In genomic region chr8:70530314-70530713, GRCm38 (mm10) we compare ENCODE assay signal across 13 mouse cellular contexts. TPM values are rescaled to one million over a fixed set of nuclear protein-coding genes. Genes with fewer than 3 reads are reported as not detected.
DNase-seq lines count a peak whose midpoint lies in the region; ATAC-seq and TF ChIP-seq lines count a peak whose summit lies in the region.
"Had no signal": no experiment of that assay in that cellular context is flagged by ENCODE, and none has a peak within 500 bp of the region (broad histone marks: within the 10 kb centered on the region; RNA-seq: fewer than 3 reads in every experiment).

No protein-coding gene starts in this region.

- H3K4me2 ChIP-seq in CH12.LX (ENCODE audit: insufficient read depth, low read depth, poor library complexity, severe bottlenecking) = no peak overlapping the region
- peak overlapping the region; percentile 79; the same call in 1 of the 2 replicates for H3K4me2 ChIP-seq in liver, embryonic 14.5 days (ENCODE audit: low read depth)
- H3K4me2 ChIP-seq: embryonic facial prominence, embryonic 12.5 days had no signal

- intact Hi-C loops in left cerebral cortex, adult 2 months (cut with DNase I) = no loop called here

- peaks cover 9 to 25% of the 10 kb centered on the region in 2 experiments for H3K4me1 ChIP-seq in CH12.LX (ENCODE audit: control insufficient read depth in 1 of 2, insufficient read depth in 2 of 2)
- peaks cover 25 to 30% of the 10 kb centered on the region in 2 experiments for H3K4me1 ChIP-seq in liver, embryonic 14.5 days (replicated peaks; ENCODE audit: control insufficient read depth in 2 of 2, insufficient read depth in 2 of 2, low read length in 1 of 2)

- no peak overlapping the region for H3K9ac ChIP-seq in CH12.LX (ENCODE audit: insufficient read depth, low read depth)
- no peak overlapping the region for H3K9ac ChIP-seq in liver, embryonic 14.5 days (replicated peaks)
- H3K9ac ChIP-seq: embryonic facial prominence, embryonic 12.5 days had no signal

- H3K36me3 ChIP-seq in CH12.LX (replicated peaks in 1 of 2; ENCODE audit: control insufficient read depth in 1 of 2, insufficient read depth in 1 of 2, low read length in 1 of 2) = peaks cover 52 to 61% of the 10 kb centered on the region in 2 experiments
- H3K36me3 ChIP-seq in liver, embryonic 14.5 days (replicated peaks; ENCODE audit: control insufficient read depth, insufficient read depth, low read depth) = peaks cover 31% of the 10 kb centered on the region

- H3K9me3 ChIP-seq in CH12.LX (replicated peaks; ENCODE audit: low read length) = no peaks in the 10 kb centered on the region
- no peaks in the 10 kb centered on the region for H3K9me3 ChIP-seq in liver, embryonic 14.5 days (ENCODE audit: control insufficient read depth, low read length)
- H3K9me3 ChIP-seq: embryonic facial prominence, embryonic 12.5 days; forebrain, embryonic 10.5 days had no signal

- DNase-seq in left cerebral cortex, adult 2 months (ENCODE audit: extremely low spot score in 1 of 2, low spot score in 2 of 2) = no peak
- no peak for DNase-seq in left cerebral cortex, adult 8-10 months (ENCODE audit: low spot score in 2 of 2)
- DNase-seq in 3T3-L1 (ENCODE audit: low read depth, low spot score) (peak; percentile 55), CH12.LX (ENCODE audit: extremely low read depth) (no peak)
- no peak for DNase-seq in liver, embryonic 14.5 days (ENCODE audit: low read depth in 3 of 3, low spot score in 3 of 3)
- DNase-seq in urinary bladder, adult 18-20 months (ENCODE audit: low spot score in 2 of 2) = no peak
- DNase-seq: cerebellum, postnatal 25 days; heart, adult 18-20 months; left cerebral cortex, postnatal 4 days had no signal

- H3K4me3 ChIP-seq in left cerebral cortex, adult 2 months = no peak overlapping the region
- H3K4me3 ChIP-seq in CH12.LX (replicated peaks in 1 of 3; ENCODE audit: low read depth in 2 of 3, low read length in 2 of 3, poor library complexity in 1 of 3) = no peak overlapping the region
- no peak overlapping the region; a peak in 1 of 4 replicates for H3K4me3 ChIP-seq in liver, embryonic 14.5 days (ENCODE audit: insufficient read depth in 1 of 2, low read depth in 2 of 2, low read length in 2 of 2)
- H3K4me3 ChIP-seq: embryonic facial prominence, embryonic 12.5 days; forebrain, embryonic 10.5 days had no signal

- H3K27me3 ChIP-seq in CH12.LX (replicated peaks) = no peaks in the 10 kb centered on the region
- no peaks in the 10 kb centered on the region for H3K27me3 ChIP-seq in liver, embryonic 14.5 days (ENCODE audit: control insufficient read depth, insufficient read depth, low read length)
- H3K27me3 ChIP-seq: embryonic facial prominence, embryonic 12.5 days had no signal

- H3K79me2 ChIP-seq in CH12.LX (replicated peaks; ENCODE audit: control insufficient read depth, extremely low read depth, insufficient read depth, poor library complexity, severe bottlenecking) = peaks cover 4% of the 10 kb centered on the region

- no peak for ATAC-seq in liver, embryonic 14.5 days (ENCODE audit: insufficient read depth)
- ATAC-seq in activated CD4-positive, CD25-positive, alpha-beta regulatory T cell, adult 4 months = no peak
- ATAC-seq: hindbrain, embryonic 16.5 days had no signal

- TF ChIP-seq CTCF in left cerebral cortex, adult 2 months (IDR thresholded peaks at IDR 0.05) = peak; percentile 7
- peak in 1 of 2 experiments; percentile 33; a peak in 2 of 4 replicates for TF ChIP-seq CTCF in CH12.LX (conservative IDR thresholded peaks at IDR 0.05 in 1 of 2, IDR thresholded peaks at IDR 0.05 in 1 of 2; ENCODE audit: low read depth in 2 of 2, low read length in 2 of 2)
- peak; percentile 45 for TF ChIP-seq CTCF in liver, embryonic 14.5 days (IDR thresholded peaks at IDR 0.05; ENCODE audit: low read depth)

- no peak overlapping the region for H3K27ac ChIP-seq in left cerebral cortex, adult 2 months
- H3K27ac ChIP-seq in CH12.LX (ENCODE audit: insufficient read depth, low read depth) = no peak overlapping the region
- no peak overlapping the region for H3K27ac ChIP-seq in liver, embryonic 14.5 days
- H3K27ac ChIP-seq: embryonic facial prominence, embryonic 12.5 days; forebrain, embryonic 10.5 days had no signal

- TF ChIP-seq EP300 in CH12.LX (IDR thresholded peaks at IDR 0.05; ENCODE audit: low read length) = no peak
- TF ChIP-seq EP300 in liver, embryonic 14.5 days (IDR thresholded peaks at IDR 0.05; ENCODE audit: low read depth) = no peak

- dilution Hi-C loops in CH12.LX (cut with MboI; ENCODE audit: extremely low pct_ligation_motif_present, extremely low pct_unique_long_range_greater_than_20kb, low sequenced_read_pairs) = no loop called here

- in situ Hi-C loops in CH12.LX (cut with MboI; ENCODE audit: low pct_ligation_motif_present, low pct_unique_long_range_greater_than_20kb, low sequenced_read_pairs) = no loop called here

- WGBS in liver, embryonic 14.5 days (ENCODE audit: insufficient replicate concordance) = 83% methylated on average over 2 of the region's 2 CpGs

- no peak for TF ChIP-seq RAD21 in CH12.LX (IDR thresholded peaks at IDR 0.05; ENCODE audit: low read depth, low read length)

- no peak for TF ChIP-seq POLR2A in CH12.LX (IDR thresholded peaks at IDR 0.05; ENCODE audit: low read depth, low read length)

TF ChIP-seq in CH12.LX, 34 proteins besides CTCF, POLR2A, EP300 and RAD21:
- TF ChIP-seq TBP (conservative IDR thresholded peaks at IDR 0.05; ENCODE audit: low read depth, low read length) (no peak), GABPA (IDR thresholded peaks at IDR 0.05; ENCODE audit: insufficient replicate concordance, low read depth, low read length) (no peak), MAX (IDR thresholded peaks at IDR 0.05; ENCODE audit: low read length) (no peak), HCFC1 (IDR thresholded peaks at IDR 0.05; ENCODE audit: low read depth, low read length) (no peak), ZNF384 (IDR thresholded peaks at IDR 0.05; ENCODE audit: low read depth, low read length) (peak; percentile 57; the same call in 1 of the 2 replicates)
TF ChIP-seq in CH12.LX: peak in this region for 1.

RNA-seq across cellular contexts. Expression of gene Kxd1, which starts 2.6 kb away (rescaled TPM):
- total RNA-seq in left cerebral cortex, adult 2 months (2021) = 10 to 100 TPM; 39.8 to 44.4 TPM
- total RNA-seq in left cerebral cortex, adult 8-10 months (2022) = 10 to 100 TPM; 43.0 to 52.5 (median 47.1) TPM
- total RNA-seq in CH12.LX (2012; rRNA removed) = 45.7 and 63.4 TPM in 2 replicates
- total RNA-seq in CH12.LX (2014; rRNA removed) = 67.9 and 68.0 TPM in 2 replicates
- 56.6 and 56.7 TPM in 2 replicates for polyA plus RNA-seq in CH12.LX (2012; ENCODE audit: insufficient read length, low read depth)
- polyA plus RNA-seq in liver, embryonic 14.5 days (2012; rRNA removed) = 28.9 and 30.8 TPM in 2 replicates
- 32.6 and 33.3 TPM in 2 replicates for polyA plus RNA-seq in liver, embryonic 14.5 days (2014; fragmentation: Nextera tagmentation; extraction: Ambion mirVana)
- polyA plus RNA-seq in activated CD4-positive, CD25-positive, alpha-beta regulatory T cell, adult 4 months (2017; shearing (Covaris generic)) = 100 to 1,000 TPM; 176 to 180 TPM

RNA-seq across cellular contexts. Expression of gene Fkbp8, which starts 2.8 kb away (rescaled TPM):
- 100 to 1,000 TPM; 392 to 410 TPM for total RNA-seq in left cerebral cortex, adult 2 months (2021)
- total RNA-seq in left cerebral cortex, adult 8-10 months (2022) = 100 to 1,000 TPM; 419 to 440 (median 422) TPM
- 246 and 266 TPM in 2 replicates for total RNA-seq in CH12.LX (2012; rRNA removed)
- 172 and 178 TPM in 2 replicates for total RNA-seq in CH12.LX (2014; rRNA removed)
- 176 and 178 TPM in 2 replicates for polyA plus RNA-seq in CH12.LX (2012; ENCODE audit: insufficient read length, low read depth)
- 140 and 149 TPM in 2 replicates for polyA plus RNA-seq in liver, embryonic 14.5 days (2012; rRNA removed)
- 114 and 135 TPM in 2 replicates for polyA plus RNA-seq in liver, embryonic 14.5 days (2014; fragmentation: Nextera tagmentation; extraction: Ambion mirVana)
- 100 to 1,000 TPM; 131 to 163 TPM for polyA plus RNA-seq in activated CD4-positive, CD25-positive, alpha-beta regulatory T cell, adult 4 months (2017; shearing (Covaris generic))

RNA-seq across cellular contexts. Expression of gene Ell, which starts 8.9 kb away (rescaled TPM):
- 10 to 100 TPM; 18.6 to 20.8 TPM for total RNA-seq in left cerebral cortex, adult 2 months (2021)
- 10 to 100 TPM; 17.6 to 25.3 (median 19.2) TPM for total RNA-seq in left cerebral cortex, adult 8-10 months (2022)
- total RNA-seq in CH12.LX (2012; rRNA removed) = 9.8 TPM in 2 replicates
- total RNA-seq in CH12.LX (2014; rRNA removed) = 6.4 and 6.5 TPM in 2 replicates
- 14.0 and 17.9 TPM in 2 replicates for polyA plus RNA-seq in CH12.LX (2012; ENCODE audit: insufficient read length, low read depth)
- 8.9 and 9.6 TPM in 2 replicates for polyA plus RNA-seq in liver, embryonic 14.5 days (2012; rRNA removed)
- 7.7 and 9.2 TPM in 2 replicates for polyA plus RNA-seq in liver, embryonic 14.5 days (2014; fragmentation: Nextera tagmentation; extraction: Ambion mirVana)
- 10 to 100 TPM; 27.8 to 35.2 TPM for polyA plus RNA-seq in activated CD4-positive, CD25-positive, alpha-beta regulatory T cell, adult 4 months (2017; shearing (Covaris generic))

RNA-seq across cellular contexts. Expression of gene Uba52, which starts 19.7 kb away (rescaled TPM):
- total RNA-seq in left cerebral cortex, adult 2 months (2021) = 100 to 1,000 TPM; 788 to 861 TPM
- 1,000 to 10,000 TPM in 1 of 4 experiments, 100 to 1,000 TPM in 3; 847 to 1,003 (median 930) TPM for total RNA-seq in left cerebral cortex, adult 8-10 months (2022)
- total RNA-seq in CH12.LX (2012; rRNA removed) (3,341 and 3,407 TPM in 2 replicates), CH12.LX (2014; rRNA removed) (1,091 and 1,181 TPM in 2 replicates)
- 1,199 and 1,372 TPM in 2 replicates for polyA plus RNA-seq in CH12.LX (2012; ENCODE audit: insufficient read length, low read depth)
- 553 and 870 TPM in 2 replicates for polyA plus RNA-seq in liver, embryonic 14.5 days (2012; rRNA removed)
- polyA plus RNA-seq in liver, embryonic 14.5 days (2014; fragmentation: Nextera tagmentation; extraction: Ambion mirVana) = 738 and 773 TPM in 2 replicates
- polyA plus RNA-seq in activated CD4-positive, CD25-positive, alpha-beta regulatory T cell, adult 4 months (2017; shearing (Covaris generic)) = 1,000 to 10,000 TPM; 3,631 to 4,013 TPM

RNA-seq across cellular contexts. Expression of gene Rex1bd, which starts 23.8 kb away (rescaled TPM):
- 100 to 1,000 TPM; 108 to 110 TPM for total RNA-seq in left cerebral cortex, adult 2 months (2021)
- 100 to 1,000 TPM; 103 to 117 (median 109) TPM for total RNA-seq in left cerebral cortex, adult 8-10 months (2022)
- total RNA-seq in CH12.LX (2012; rRNA removed) (87.3 and 90.0 TPM in 2 replicates), CH12.LX (2014; rRNA removed) (43.3 and 47.8 TPM in 2 replicates)
- polyA plus RNA-seq in CH12.LX (2012; ENCODE audit: insufficient read length, low read depth) = 38.4 and 59.9 TPM in 2 replicates
- polyA plus RNA-seq in liver, embryonic 14.5 days (2012; rRNA removed) = 55.1 and 71.6 TPM in 2 replicates
- 72.0 and 74.2 TPM in 2 replicates for polyA plus RNA-seq in liver, embryonic 14.5 days (2014; fragmentation: Nextera tagmentation; extraction: Ambion mirVana)
- 10 to 100 TPM; 89.0 to 95.4 TPM for polyA plus RNA-seq in activated CD4-positive, CD25-positive, alpha-beta regulatory T cell, adult 4 months (2017; shearing (Covaris generic))
